In genomic region chr5:115893772-115894171, GRCm38 (mm10) we compare ENCODE assay signal across 23 mouse cellular contexts. TPM values are rescaled to one million over a fixed set of nuclear protein-coding genes. Genes with fewer than 3 reads are reported as not detected.
DNase-seq lines count a peak whose midpoint lies in the region; ATAC-seq lines count a peak whose summit lies in the region.
"Had no signal": no experiment of that assay in that cellular context is flagged by ENCODE, and none has a peak within 500 bp of the region (broad histone marks: within the 10 kb centered on the region; RNA-seq: fewer than 3 reads in every experiment).

No protein-coding gene starts in this region.

- no peak overlapping the region for H3K4me2 ChIP-seq in kidney, embryonic 16.5 days (replicated peaks; ENCODE audit: low read depth, low read length)
- H3K4me2 ChIP-seq in neural tube, embryonic 15.5 days: no peak overlapping the region
- H3K4me2 ChIP-seq: embryonic facial prominence, embryonic 13.5 days; embryonic facial prominence, embryonic 15.5 days; forebrain, embryonic 12.5 days had no signal

- no peak overlapping the region for H3K27ac ChIP-seq in kidney, embryonic 16.5 days (ENCODE audit: low read length)
- H3K27ac ChIP-seq in neural tube, embryonic 15.5 days (replicated peaks): peak overlapping the region; percentile 54; the same call in 1 of the 2 replicates
- H3K27ac ChIP-seq: embryonic facial prominence, embryonic 13.5 days; embryonic facial prominence, embryonic 15.5 days; forebrain, embryonic 10.5 days; forebrain, embryonic 12.5 days had no signal

- H3K9ac ChIP-seq in kidney, embryonic 16.5 days (replicated peaks; ENCODE audit: low read length): no peak overlapping the region
- no peak overlapping the region for H3K9ac ChIP-seq in neural tube, embryonic 15.5 days (replicated peaks)
- H3K9ac ChIP-seq: embryonic facial prominence, embryonic 13.5 days; embryonic facial prominence, embryonic 15.5 days; forebrain, embryonic 12.5 days had no signal

- WGBS in kidney, embryonic 16.5 days: 24% methylated on average over 5 of the region's 5 CpGs
- WGBS in neural tube, embryonic 15.5 days: 40% methylated on average over 5 of the region's 5 CpGs

- no peak overlapping the region for H3K4me3 ChIP-seq in kidney, embryonic 16.5 days (ENCODE audit: low read length)
- no peak overlapping the region for H3K4me3 ChIP-seq in neural tube, embryonic 15.5 days (replicated peaks)
- H3K4me3 ChIP-seq: embryonic facial prominence, embryonic 13.5 days; embryonic facial prominence, embryonic 15.5 days; erythroblast, embryonic 14.5 days; forebrain, embryonic 10.5 days; forebrain, embryonic 12.5 days had no signal

- DNase-seq in kidney, postnatal 10 days: no peak
- DNase-seq in kidney, postnatal 4 days: peak; percentile 24 to 25
- DNase-seq in kidney, adult 9 months: no peak
- DNase-seq in mesoderm, embryonic 11.5 days (ENCODE audit: low read depth, low spot score): peak; percentile 34
- DNase-seq: adrenal gland, adult 2 months; adrenal gland, postnatal 10 days; adrenal gland, postnatal 25 days; cerebellum, adult 11 months; cerebellum, adult 18-20 months; cerebellum, adult 8-10 months; cerebellum, adult 9-11 months; cerebellum, postnatal 14 days; cerebellum, postnatal 36 days; embryo, embryonic 11 days had no signal

- no peaks in the 10 kb centered on the region for H3K27me3 ChIP-seq in kidney, embryonic 16.5 days (ENCODE audit: insufficient read depth, low read length)
- no peaks in the 10 kb centered on the region for H3K27me3 ChIP-seq in neural tube, embryonic 15.5 days (replicated peaks)
- H3K27me3 ChIP-seq: embryonic facial prominence, embryonic 13.5 days; embryonic facial prominence, embryonic 15.5 days; forebrain, embryonic 12.5 days had no signal

- H3K4me1 ChIP-seq in kidney, embryonic 16.5 days (ENCODE audit: insufficient read depth, low read length): no peaks in the 10 kb centered on the region
- peaks cover 11% of the 10 kb centered on the region for H3K4me1 ChIP-seq in neural tube, embryonic 15.5 days
- H3K4me1 ChIP-seq: embryonic facial prominence, embryonic 13.5 days; embryonic facial prominence, embryonic 15.5 days; forebrain, embryonic 10.5 days; forebrain, embryonic 12.5 days had no signal

- peaks cover 13% of the 10 kb centered on the region for H3K36me3 ChIP-seq in kidney, embryonic 16.5 days (ENCODE audit: insufficient read depth, low read length)
- no peaks in the 10 kb centered on the region for H3K36me3 ChIP-seq in neural tube, embryonic 15.5 days

- ATAC-seq in kidney, embryonic 16.5 days (ENCODE audit: low FRiP score, low TSS enrichment): peak; percentile 35; the same call in 1 of the 2 replicates
- ATAC-seq in neural tube, embryonic 15.5 days (ENCODE audit: low FRiP score): peak; percentile 69
- no peak for ATAC-seq in megakaryocyte, adult 5-6 weeks (ENCODE audit: poor library complexity, severe bottlenecking)
- ATAC-seq: forebrain, embryonic 14.5 days had no signal

- H3K9me3 ChIP-seq in kidney, embryonic 16.5 days (ENCODE audit: low read length): no peaks in the 10 kb centered on the region
- H3K9me3 ChIP-seq in neural tube, embryonic 15.5 days (replicated peaks): no peaks in the 10 kb centered on the region
- H3K9me3 ChIP-seq: embryonic facial prominence, embryonic 13.5 days; embryonic facial prominence, embryonic 15.5 days; forebrain, embryonic 10.5 days; forebrain, embryonic 12.5 days had no signal

RNA-seq across cellular contexts. Expression of gene Cit, which starts 48.7 kb away (rescaled TPM):
- polyA plus RNA-seq in kidney, embryonic 16.5 days (2015; fragmentation: Nextera tagmentation; extraction: Ambion mirVana): 30.4 and 36.6 TPM in 2 replicates
- polyA plus RNA-seq in neural tube, embryonic 15.5 days (2015; fragmentation: Nextera tagmentation; extraction: Ambion mirVana): 38.8 and 40.1 TPM in 2 replicates
- total RNA-seq in megakaryocyte, adult 5-6 weeks (2015): 21.9 and 26.8 TPM in 2 replicates
- 35.0 and 41.8 TPM in 2 replicates for total RNA-seq in megakaryocyte, adult 5-6 weeks (2017)

Comparison
In these comparisons a context has a peak if more than half of its experiments do, and no peak if none do; other contexts are left out.
1. DNase-seq: peak in kidney, postnatal 4 days (2 of 2) and mesoderm, embryonic 11.5 days (single experiment); none in kidney, postnatal 10 days (single experiment) and kidney, adult 9 months (single experiment).